ENCODE assay signal across 9 mouse cellular contexts in the genomic region with DNA sequence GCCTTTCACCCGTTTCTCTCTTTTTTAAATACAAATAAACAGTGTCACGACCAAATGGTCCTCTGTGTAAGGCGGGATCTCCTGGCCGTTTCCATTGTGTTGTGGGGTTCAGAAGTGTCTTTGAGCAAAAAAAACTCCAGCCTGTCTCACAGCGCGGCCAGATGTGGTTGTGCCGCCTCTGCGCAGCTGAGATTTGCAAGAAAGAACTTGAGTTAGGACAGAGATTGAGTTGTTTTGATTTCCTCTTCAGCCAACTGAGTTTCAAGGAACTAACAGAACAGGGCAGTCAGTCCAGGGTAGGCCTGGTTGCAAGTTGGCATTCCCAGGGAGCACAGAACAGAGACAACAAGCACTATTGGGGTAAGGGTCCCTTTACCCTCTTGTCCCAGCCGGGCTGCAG. TPM values are rescaled to one million over a fixed set of nuclear protein-coding genes. Genes with fewer than 3 reads are reported as not detected.
A peak's percentile ranks its signal among the peaks of the same experiment; 100 is the strongest.
DNase-seq lines count a peak whose midpoint lies in the region; ATAC-seq lines count a peak whose summit lies in the region.
"Had no signal": no experiment of that assay in that cellular context is flagged by ENCODE, and none has a peak within 500 bp of the region (broad histone marks: within the 10 kb centered on the region; RNA-seq: fewer than 3 reads in every experiment).

No protein-coding gene starts in this region.

- no peaks in the 10 kb centered on the region for H3K36me3 ChIP-seq in kidney, embryonic 15.5 days
- H3K36me3 ChIP-seq in hindbrain, embryonic 12.5 days = peaks cover 9% of the 10 kb centered on the region
- no peaks in the 10 kb centered on the region for H3K36me3 ChIP-seq in midbrain, embryonic 15.5 days (replicated peaks)

- ATAC-seq in kidney, embryonic 15.5 days (replicated peaks; ENCODE audit: low FRiP score) = no peak
- ATAC-seq in hindbrain, embryonic 12.5 days (ENCODE audit: low FRiP score) = no peak
- no peak for ATAC-seq in midbrain, embryonic 15.5 days (replicated peaks)

- H3K27ac ChIP-seq in kidney, embryonic 15.5 days = peak overlapping the region; percentile 95
- H3K27ac ChIP-seq in brown adipose tissue, adult 24 weeks (replicated peaks; ENCODE audit: low read depth, low read length) = peak overlapping the region; percentile 7; the same call in 1 of the 2 replicates
- peak overlapping the region; percentile 94 for H3K27ac ChIP-seq in hindbrain, embryonic 12.5 days
- peak overlapping the region; percentile 81 for H3K27ac ChIP-seq in midbrain, embryonic 15.5 days

- intact Hi-C loops in left cerebral cortex, postnatal 14 days (cut with DNase I) = no loop called here

- H3K9me3 ChIP-seq in kidney, embryonic 15.5 days (replicated peaks) = no peaks in the 10 kb centered on the region
- H3K9me3 ChIP-seq in hindbrain, embryonic 12.5 days (replicated peaks) = no peaks in the 10 kb centered on the region
- H3K9me3 ChIP-seq in midbrain, embryonic 15.5 days = no peaks in the 10 kb centered on the region

- under 1% methylated on average over 9 of the region's 9 CpGs for WGBS in kidney, embryonic 15.5 days
- WGBS in hindbrain, embryonic 12.5 days = 0% methylated on average over 9 of the region's 9 CpGs
- WGBS in midbrain, embryonic 15.5 days = 2% methylated on average over 9 of the region's 9 CpGs

- H3K4me2 ChIP-seq in kidney, embryonic 15.5 days = peak overlapping the region; percentile 91
- H3K4me2 ChIP-seq in hindbrain, embryonic 12.5 days (replicated peaks) = peak overlapping the region; percentile 80
- H3K4me2 ChIP-seq in midbrain, embryonic 15.5 days = peak overlapping the region; percentile 86

- H3K4me3 ChIP-seq in kidney, embryonic 15.5 days (replicated peaks) = peak overlapping the region; percentile 74
- peak overlapping the region; percentile 74 for H3K4me3 ChIP-seq in brown adipose tissue, adult 24 weeks (ENCODE audit: insufficient read depth, low read depth, low read length)
- H3K4me3 ChIP-seq in hindbrain, embryonic 12.5 days = peak overlapping the region; percentile 75
- peak overlapping the region; percentile 62 for H3K4me3 ChIP-seq in midbrain, embryonic 15.5 days

- peaks cover 57% of the 10 kb centered on the region for H3K4me1 ChIP-seq in kidney, embryonic 15.5 days
- peaks cover 6% of the 10 kb centered on the region for H3K4me1 ChIP-seq in brown adipose tissue, adult 24 weeks (ENCODE audit: control insufficient read depth, insufficient read depth, insufficient read length, low read length)
- peaks cover 70% of the 10 kb centered on the region for H3K4me1 ChIP-seq in hindbrain, embryonic 12.5 days
- H3K4me1 ChIP-seq in midbrain, embryonic 15.5 days = peaks cover 52% of the 10 kb centered on the region

- peak overlapping the region; percentile 89 for H3K9ac ChIP-seq in kidney, embryonic 15.5 days
- H3K9ac ChIP-seq in hindbrain, embryonic 12.5 days = peak overlapping the region; percentile 95
- peak overlapping the region; percentile 65 for H3K9ac ChIP-seq in midbrain, embryonic 15.5 days

- no peak for DNase-seq in kidney, postnatal 36 days
- DNase-seq in left cerebral cortex, postnatal 14 days (ENCODE audit: low spot score in 2 of 2) = no peak
- no peak for DNase-seq in urinary bladder, adult 18-20 months (ENCODE audit: low spot score in 2 of 2)
- DNase-seq in urinary bladder, postnatal 36 days (ENCODE audit: low spot score in 2 of 2) = no peak

- H3K27me3 ChIP-seq in kidney, embryonic 15.5 days = peaks cover 13% of the 10 kb centered on the region
- H3K27me3 ChIP-seq in hindbrain, embryonic 12.5 days = no peaks in the 10 kb centered on the region
- H3K27me3 ChIP-seq in midbrain, embryonic 15.5 days (replicated peaks) = no peaks in the 10 kb centered on the region
- H3K27me3 ChIP-seq: Patski had no signal

RNA-seq across cellular contexts. Expression of a gene that starts 17.1 kb away (rescaled TPM):
- polyA plus RNA-seq in kidney, embryonic 15.5 days (2015; fragmentation: Nextera tagmentation; extraction: Ambion mirVana) = 11.7 and 13.7 TPM in 2 replicates
- 12.8 and 14.5 TPM in 2 replicates for polyA plus RNA-seq in brown adipose tissue, adult 24 weeks (2012; ENCODE audit: insufficient read depth, insufficient read length, missing spikeins)
- polyA plus RNA-seq in hindbrain, embryonic 12.5 days (2016; fragmentation: Nextera tagmentation; extraction: Ambion mirVana) = 55.3 and 55.7 TPM in 2 replicates
- polyA plus RNA-seq in midbrain, embryonic 15.5 days (2015; fragmentation: Nextera tagmentation; extraction: Ambion mirVana) = 46.6 and 50.4 TPM in 2 replicates
- total RNA-seq in left cerebral cortex, postnatal 14 days (2021) = 100 to 1,000 TPM in 1 of 2 experiments, 10 to 100 TPM in 1; 84.6 to 103 TPM

Comparison
In these comparisons a context has a peak if more than half of its experiments do, and no peak if none do; other contexts are left out.
1. H3K27ac ChIP-seq: peak in every context shown above with its lines; median percentile 95 in kidney, embryonic 15.5 days; 94 in hindbrain, embryonic 12.5 days; 81 in midbrain, embryonic 15.5 days; 7 in brown adipose tissue, adult 24 weeks.